Mouse (Mus musculus) cerebellum, adult 2 months (tissue): ENCODE measurements at regions not wholly inside any gene's neighbourhood (a gene's known extent, or its start where the extent isn't known, plus 50 kb on each side); places are given as distances from the start of the nearest gene placed in this dataset.

ENCODE experiments used
- CTCF ChIP-seq: fragments of 200-500 bp; IDR thresholded peaks from 2 replicates; pipeline ENCODE4 v1.5.1; 2011; ENCODE audit warnings: low read depth, mild to moderate bottlenecking, control low read depth, low read length, moderate library complexity, borderline replicate concordance; ENCODE audit not compliant: insufficient read depth
- POLR2A ChIP-seq: fragments of 200-500 bp; IDR thresholded peaks from 2 replicates; pipeline ENCODE4 v1.6.1; 2011; ENCODE audit warnings: low read length, control low read depth, borderline replicate concordance; ENCODE audit not compliant: insufficient read depth

DNA sequence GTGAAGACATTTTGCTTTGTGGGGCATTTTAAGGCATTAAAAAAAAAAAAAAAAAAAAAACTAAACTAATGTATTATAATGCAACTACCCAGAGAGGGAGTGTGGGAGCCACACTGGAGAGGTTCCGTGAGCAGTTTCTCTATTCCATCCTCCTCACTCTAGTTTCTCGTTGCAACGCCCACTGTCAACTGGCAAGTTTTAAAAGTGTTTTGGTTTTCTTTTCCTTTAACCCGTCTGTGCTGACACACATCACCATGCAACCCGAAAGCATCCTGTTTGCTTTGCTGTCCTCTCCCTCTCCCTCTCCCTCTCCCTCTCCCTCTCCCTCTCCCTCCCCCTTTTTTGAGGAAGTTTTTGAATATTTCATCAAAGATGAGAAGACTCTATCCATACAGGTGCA lies 97.5 kb downstream of the Cand1 start:
- TF ChIP-seq POLR2A (no peak), CTCF (no peak)
